23 mouse cellular contexts compared by ENCODE assay signal in genomic region chr1:59395992-59396391, GRCm38 (mm10).
DNase-seq lines count a peak whose midpoint lies in the region; ATAC-seq and TF ChIP-seq lines count a peak whose summit lies in the region.
"Had no signal": no experiment of that assay in that cellular context is flagged by ENCODE, and none has a peak within 500 bp of the region (broad histone marks: within the 10 kb centered on the region; RNA-seq: fewer than 3 reads in every experiment).

No protein-coding gene starts in this region.

- peak; percentile 18 for DNase-seq in kidney, adult 2 months
- DNase-seq in kidney, postnatal 25 days = no peak
- DNase-seq in midbrain, embryonic 10.5 days (ENCODE audit: low spot score) = no peak
- no peak for DNase-seq in midbrain, embryonic 14.5 days
- no peak for DNase-seq in layer of hippocampus, adult 18-20 months (ENCODE audit: low spot score in 2 of 2)
- no peak for DNase-seq in cerebellum, adult 9-10 months
- DNase-seq: adrenal gland, adult 2 months; cerebellum, adult 11 months; cerebellum, postnatal 10 days; gastrocnemius, postnatal 36 days; left cerebral cortex, postnatal 4 days; liver; right cerebral cortex, adult 18-20 months; right cerebral cortex, postnatal 4 days had no signal

- no peak for TF ChIP-seq CTCF in kidney, adult 2 months (conservative IDR thresholded peaks at IDR 0.05; ENCODE audit: insufficient read depth, insufficient read length, low read depth, low read length)

- H3K9me3 ChIP-seq in midbrain, embryonic 10.5 days (replicated peaks) = no peaks in the 10 kb centered on the region
- no peaks in the 10 kb centered on the region for H3K9me3 ChIP-seq in midbrain, embryonic 14.5 days (ENCODE audit: control insufficient read depth, low read length)
- H3K9me3 ChIP-seq in intestine, embryonic 15.5 days = no peaks in the 10 kb centered on the region
- H3K9me3 ChIP-seq: G1E had no signal

- H3K27me3 ChIP-seq in kidney, adult 2 months (replicated peaks; ENCODE audit: control insufficient read depth, insufficient read depth, low read length) = no peaks in the 10 kb centered on the region
- peaks cover 47% of the 10 kb centered on the region for H3K27me3 ChIP-seq in midbrain, embryonic 10.5 days (ENCODE audit: low read depth, poor library complexity, severe bottlenecking)
- no peaks in the 10 kb centered on the region for H3K27me3 ChIP-seq in midbrain, embryonic 14.5 days (ENCODE audit: control insufficient read depth, insufficient read depth, low read length)
- H3K27me3 ChIP-seq in intestine, embryonic 15.5 days (replicated peaks) = no peaks in the 10 kb centered on the region
- H3K27me3 ChIP-seq: CH12.LX, Patski had no signal

- no peak overlapping the region for H3K9ac ChIP-seq in midbrain, embryonic 14.5 days (replicated peaks; ENCODE audit: low read length)
- H3K9ac ChIP-seq in intestine, embryonic 15.5 days = no peak overlapping the region
- H3K9ac ChIP-seq: hindbrain, embryonic 14.5 days had no signal

- no peak overlapping the region for H3K27ac ChIP-seq in kidney, adult 2 months (ENCODE audit: insufficient read depth, low read depth, low read length)
- 0 out of 2 replicates have a peak overlapping the region, but pooled peaks have one; percentile 18 for H3K27ac ChIP-seq in midbrain, embryonic 10.5 days (replicated peaks)
- H3K27ac ChIP-seq in midbrain, embryonic 14.5 days (replicated peaks; ENCODE audit: low read depth, low read length) = no peak overlapping the region
- H3K27ac ChIP-seq in intestine, embryonic 15.5 days = peak overlapping the region; percentile 48; the same call in 1 of the 2 replicates
- H3K27ac ChIP-seq: heart, adult 2 months; hindbrain, embryonic 14.5 days; macrophage had no signal

- no peaks in the 10 kb centered on the region for H3K36me3 ChIP-seq in kidney, adult 2 months (ENCODE audit: control insufficient read depth, insufficient read depth, low read length)
- no peaks in the 10 kb centered on the region for H3K36me3 ChIP-seq in midbrain, embryonic 10.5 days
- no peaks in the 10 kb centered on the region for H3K36me3 ChIP-seq in midbrain, embryonic 14.5 days (ENCODE audit: control insufficient read depth, insufficient read depth, low read length)
- no peaks in the 10 kb centered on the region for H3K36me3 ChIP-seq in intestine, embryonic 15.5 days
- H3K36me3 ChIP-seq: G1E had no signal

- no peaks in the 10 kb centered on the region for H3K4me1 ChIP-seq in kidney, adult 2 months (ENCODE audit: control insufficient read depth, insufficient read depth, low read length)
- peaks cover 70% of the 10 kb centered on the region for H3K4me1 ChIP-seq in midbrain, embryonic 10.5 days
- H3K4me1 ChIP-seq in midbrain, embryonic 14.5 days (ENCODE audit: control insufficient read depth, insufficient read depth, low read length) = peaks cover 8% of the 10 kb centered on the region; the same call in 1 of the 2 replicates
- H3K4me1 ChIP-seq in intestine, embryonic 15.5 days (replicated peaks) = peaks cover 11% of the 10 kb centered on the region

- no peak for ATAC-seq in midbrain, embryonic 14.5 days (ENCODE audit: low FRiP score, low TSS enrichment)
- ATAC-seq in intestine, embryonic 15.5 days = peak; percentile 80
- ATAC-seq: inflammation-experienced regulatory T-cells, adult 6 months; lung, postnatal 0 days; Patski had no signal

- no peak for TF ChIP-seq POLR2A in kidney, adult 2 months (IDR thresholded peaks at IDR 0.05; ENCODE audit: low read depth, low read length)

- H3K4me2 ChIP-seq in midbrain, embryonic 14.5 days (ENCODE audit: low read length) = no peak overlapping the region
- no peak overlapping the region for H3K4me2 ChIP-seq in intestine, embryonic 15.5 days (replicated peaks)
- H3K4me2 ChIP-seq: hindbrain, embryonic 14.5 days had no signal

- 55% methylated on average over 2 of the region's 2 CpGs for WGBS in kidney, adult 2 months
- 24% methylated on average over 2 of the region's 2 CpGs for WGBS in midbrain, embryonic 10.5 days
- WGBS in midbrain, embryonic 14.5 days = 28% methylated on average over 2 of the region's 2 CpGs
- WGBS in intestine, embryonic 15.5 days = 27% methylated on average over 2 of the region's 2 CpGs

- H3K4me3 ChIP-seq in kidney, adult 2 months (ENCODE audit: insufficient read depth, low read depth, low read length) = no peak overlapping the region
- no peak overlapping the region for H3K4me3 ChIP-seq in midbrain, embryonic 10.5 days
- no peak overlapping the region for H3K4me3 ChIP-seq in midbrain, embryonic 14.5 days (replicated peaks; ENCODE audit: low read depth, low read length)
- no peak overlapping the region for H3K4me3 ChIP-seq in intestine, embryonic 15.5 days (replicated peaks)
- H3K4me3 ChIP-seq: heart, adult 2 months had no signal

Comparison
In these comparisons a context has a peak if more than half of its experiments do, and no peak if none do; other contexts are left out.
1. H3K27ac ChIP-seq: peak in midbrain, embryonic 10.5 days (single experiment) and intestine, embryonic 15.5 days (single experiment); none in kidney, adult 2 months (single experiment) and midbrain, embryonic 14.5 days (single experiment).